Mouse (Mus musculus) C2C12 (cell line): ENCODE measurements around the gene Arid5b.

Experiments
- CEBPB ChIP-seq: IDR thresholded peaks from one replicate; pipeline ENCODE4 v1.6.1; 2011; ENCODE audit warnings: low read depth, mild to moderate bottlenecking, control low read depth, moderate library complexity
- CTCF ChIP-seq: IDR thresholded peaks from one replicate; pipeline ENCODE4 v1.5.1; 2011; ENCODE audit not compliant: control insufficient read depth, insufficient read depth, insufficient read length
- MAX ChIP-seq: IDR thresholded peaks from one replicate; pipeline ENCODE4 v1.6.1; 2011; ENCODE audit warnings: mild to moderate bottlenecking, control low read depth
- MYOG ChIP-seq: IDR thresholded peaks from one replicate; pipeline ENCODE4 v1.6.1; 2011; ENCODE audit not compliant: control insufficient read depth, insufficient read length; ENCODE audit errors: extremely low read depth
- USF1 ChIP-seq: IDR thresholded peaks from one replicate; pipeline ENCODE4 v1.6.1; 2011; ENCODE audit warnings: low read depth, mild to moderate bottlenecking, control low read depth, moderate library complexity

GRCm38 (mm10) chr10:68051316-68051933 is 227.1 kb downstream of the Arid5b start:
- TF ChIP-seq CTCF (no peak), CEBPB (no peak), USF1 (no peak), MYOG (no peak), MAX (no peak)
